Mouse (Mus musculus) ES-E14 (cell line): ENCODE data around the gene Dnajb5.
"Not testable (repeated sequence)": the region's sequence is repeated elsewhere in the genome, so short reads cannot be mapped to it uniquely, and the experiment has no call there.

Experiments
- HCFC1 ChIP-seq: IDR thresholded peaks from 2 replicates; pipeline ENCODE4 v1.6.1; 2012; ENCODE audit warnings: low read length, inconsistent platforms, borderline replicate concordance; ENCODE audit not compliant: insufficient read depth
- MAFK ChIP-seq: IDR thresholded peaks from 2 replicates; pipeline ENCODE4 v1.6.1; 2014; ENCODE audit warnings: mild to moderate bottlenecking, low read depth, low read length, inconsistent platforms; ENCODE audit not compliant: insufficient read depth
- ZC3H11A ChIP-seq: IDR thresholded peaks from 2 replicates; pipeline ENCODE4 v1.6.1; 2012; ENCODE audit warnings: low read depth, mild to moderate bottlenecking, inconsistent platforms, low read length, borderline replicate concordance
- ZNF384 ChIP-seq: IDR thresholded peaks from 2 replicates; pipeline ENCODE4 v1.6.1; 2012; ENCODE audit warnings: low read depth, low read length, inconsistent platforms

DNA sequence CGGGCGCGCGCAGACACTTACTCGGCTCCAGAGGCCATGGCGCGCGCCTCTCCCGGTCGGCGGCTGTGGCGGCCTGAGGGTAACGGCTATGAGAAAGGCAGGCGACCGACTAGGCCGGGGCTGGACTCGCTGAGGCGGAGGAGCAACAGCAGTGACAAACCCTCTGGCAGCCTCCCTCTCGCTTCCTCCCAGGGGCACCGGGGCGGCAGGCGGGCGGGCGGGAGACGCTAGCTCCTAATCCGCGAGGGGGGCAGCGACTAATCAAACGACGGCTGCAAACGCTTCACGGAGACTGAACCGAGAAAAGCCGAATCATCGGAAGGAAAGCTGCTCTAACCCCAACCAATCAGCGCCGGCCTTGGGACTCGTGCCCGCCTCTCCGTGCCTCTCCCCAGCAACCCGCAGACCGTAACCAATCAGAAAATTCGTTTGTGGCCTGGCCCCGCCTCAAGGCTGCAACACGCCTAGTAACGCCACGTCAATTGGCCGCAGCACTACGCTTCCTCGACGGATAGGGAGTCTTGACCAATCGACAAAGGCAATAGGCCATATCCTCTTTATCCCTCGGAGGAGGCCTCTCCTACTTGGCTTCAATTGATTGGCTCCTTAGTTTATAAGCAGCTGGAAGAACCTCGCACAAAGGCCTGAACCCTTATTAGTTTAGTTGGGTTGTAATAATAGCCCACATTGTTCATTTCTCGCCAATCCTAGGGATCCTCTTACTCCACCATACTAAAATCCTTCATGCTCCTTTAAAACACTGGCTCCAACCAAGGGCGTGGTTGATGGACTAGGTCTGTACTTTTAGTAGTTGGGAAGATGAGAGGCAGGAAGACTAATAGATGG lies 50.8 kb downstream of the Dnajb5 start, which contains the start of gene Vcp:
- TF ChIP-seq MAFK: 0 out of 2 replicates have a peak, but pooled peaks have one; percentile 14
- TF ChIP-seq ZNF384, HCFC1, ZC3H11A: not testable (repeated sequence)
